Mouse (Mus musculus): Measurements from ENCODE around the gene Mtx1.

The Mtx1 gene

GRCm38 (mm10) chr3:89213803-89214530, 12.9 kb downstream of the Mtx1 start:
- peak; percentile 94 to 97 for DNase-seq

DNA sequence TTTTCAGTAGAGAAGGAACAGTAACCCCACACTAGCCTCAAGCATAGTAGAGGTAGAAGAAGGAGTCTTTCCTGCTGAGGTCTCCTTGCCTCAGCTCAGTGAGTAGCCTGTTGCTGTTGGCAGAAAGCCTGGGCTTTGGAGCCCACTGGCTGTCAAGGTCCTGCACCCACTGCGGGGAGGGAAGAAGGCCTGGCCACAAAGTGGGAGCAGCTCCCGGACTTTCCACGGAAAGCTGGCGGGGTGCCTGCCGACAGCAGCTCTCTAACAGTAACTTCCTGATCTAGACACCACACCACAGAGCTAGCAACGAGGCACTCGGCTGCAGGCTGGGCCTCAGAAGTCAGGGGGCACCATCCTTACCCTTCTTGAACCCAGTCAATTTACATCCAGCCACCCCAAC, 16.2 kb downstream of the Mtx1 start:
- peak; percentile 29 to 68 for DNase-seq

DNA sequence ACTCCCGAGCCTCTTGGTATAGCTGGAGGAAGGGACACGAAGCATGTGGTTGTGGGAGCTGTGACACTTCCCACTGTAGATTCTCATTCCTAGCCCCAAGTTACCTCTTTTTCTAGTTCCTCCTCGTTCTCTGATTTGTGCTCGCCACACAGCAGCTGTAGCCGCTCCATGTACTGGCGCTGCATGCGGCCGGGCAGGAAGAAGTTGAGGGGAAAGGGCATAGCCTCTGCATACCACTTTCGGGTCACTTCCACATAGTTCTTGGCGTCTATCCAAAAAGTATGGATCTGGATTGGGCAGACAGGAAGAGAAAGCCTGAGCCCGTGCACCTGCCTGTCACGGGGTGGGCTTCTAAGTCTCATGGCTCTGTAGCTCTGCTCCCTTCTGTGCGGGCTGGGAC, 16.7 kb downstream of the Mtx1 start:
- DNase-seq: peak in 1 of 2 experiments; percentile 45

GRCm38 (mm10) chr3:89209731-89210130, 17.2 kb downstream of the Mtx1 start:
- DNase-seq: no peak

GRCm38 (mm10) chr3:89208736-89209135, 18.2 kb downstream of the Mtx1 start:
- no peak for DNase-seq

DNA sequence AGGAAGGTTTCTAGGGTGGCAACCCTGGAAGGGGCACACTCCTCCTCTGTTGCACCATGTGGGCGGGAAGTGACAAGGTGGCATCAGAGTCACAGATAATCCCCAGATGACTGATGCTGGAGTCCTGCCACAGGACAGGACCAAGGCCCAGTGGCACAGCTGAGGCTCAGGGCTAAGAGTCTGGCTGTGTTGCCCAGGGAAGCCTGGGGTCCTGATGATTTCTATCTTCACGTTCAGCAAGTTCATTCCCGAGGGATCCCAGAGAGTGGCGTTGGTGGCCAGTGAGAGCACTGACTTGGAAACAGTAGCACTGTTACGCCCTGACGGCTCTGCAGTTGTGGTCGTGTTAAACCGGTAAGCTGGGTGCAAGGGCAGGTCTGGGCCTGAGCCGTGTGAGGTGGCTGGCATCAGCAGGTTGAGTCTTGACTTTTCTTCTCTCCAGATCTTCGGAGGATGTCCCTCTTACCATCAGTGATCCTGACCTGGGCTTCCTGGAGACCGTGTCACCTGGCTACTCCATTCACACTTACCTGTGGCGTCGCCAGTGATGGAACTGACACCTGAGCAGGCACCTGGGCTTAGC, 18.7 kb downstream of the Mtx1 start:
- DNase-seq: no peak

DNA sequence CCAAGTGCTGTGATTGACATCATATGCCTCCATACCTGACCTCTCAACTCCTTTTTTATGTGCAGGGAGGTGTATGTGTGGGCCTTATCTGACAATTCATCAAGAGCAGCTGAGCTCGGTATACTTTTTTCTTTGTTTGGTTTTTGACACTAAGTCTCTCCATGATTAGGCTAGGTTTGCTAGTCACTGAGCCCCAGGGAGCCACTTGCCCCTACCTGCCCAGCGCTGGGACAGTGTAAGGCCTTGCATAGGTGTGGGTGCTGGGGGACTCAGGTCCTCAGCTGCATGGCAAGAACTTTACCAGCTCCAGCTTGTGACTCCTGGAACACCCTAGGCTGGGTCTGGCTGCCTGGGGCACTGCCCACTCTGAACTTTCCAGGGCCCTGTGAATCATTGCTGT, 20.2 kb downstream of the Mtx1 start:
- no peak for DNase-seq

GRCm38 (mm10) chr3:89206079-89206478, 20.8 kb downstream of the Mtx1 start:
- no peak for DNase-seq

- no peak for DNase-seq
Measured at GRCm38 (mm10) chr3:89203142-89203514, 23.8 kb downstream of the Mtx1 start.

DNA sequence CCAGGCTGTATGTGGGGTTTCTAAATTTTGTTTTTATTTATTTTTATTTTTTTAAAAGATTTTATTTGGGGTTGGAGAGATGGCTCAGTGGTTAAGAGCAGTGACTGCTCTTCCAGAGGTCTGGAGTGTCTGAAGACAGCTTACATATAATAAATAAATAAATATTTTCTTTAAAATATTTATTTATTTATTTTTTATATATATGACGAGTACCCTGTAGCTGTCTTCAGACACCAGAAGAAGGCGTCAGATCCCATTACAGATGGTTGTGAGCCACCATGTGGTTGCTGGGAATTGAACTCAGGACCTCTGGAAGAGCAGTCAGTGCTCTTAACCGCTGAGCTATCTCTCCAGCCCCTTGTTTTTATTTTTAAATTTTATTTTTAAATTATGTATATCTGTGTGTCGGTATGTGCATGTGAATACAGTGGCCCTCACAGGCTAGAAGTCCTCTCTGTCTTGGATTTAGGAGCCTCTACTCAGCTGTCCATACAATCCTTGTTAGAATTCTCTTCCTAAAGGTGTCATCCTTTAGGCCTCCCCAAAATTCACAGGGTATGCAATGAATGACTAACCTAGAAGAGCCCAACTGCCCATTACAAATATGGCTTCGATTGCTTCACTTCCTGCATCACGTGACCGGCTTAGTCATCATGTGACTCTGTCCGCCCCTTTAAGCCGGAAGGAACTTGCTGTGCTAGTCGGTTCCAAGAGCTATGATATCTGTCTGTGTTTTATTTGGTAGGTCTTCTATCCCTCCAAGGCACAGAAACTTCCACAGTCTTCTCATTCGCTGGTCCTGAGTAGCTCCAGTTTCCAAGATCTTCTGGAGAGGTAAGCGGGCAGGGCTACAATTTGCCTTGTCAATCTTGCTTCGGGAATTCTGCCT, 24.4 kb downstream of the Mtx1 start, which contains the start of gene Gba:
Gene Gba (plus strand): TSS at position 676 of the 889 bp plus-strand sequence.
- peak; percentile 87 to 88 for DNase-seq

- no peak for DNase-seq
Measured at GRCm38 (mm10) chr3:89199839-89200238, 27.0 kb downstream of the Mtx1 start.

- DNase-seq: peak; percentile 92 to 94
Measured at GRCm38 (mm10) chr3:89195979-89196877, 30.7 kb downstream of the Mtx1 start.

- peak; percentile 44 to 61 for DNase-seq
Measured at GRCm38 (mm10) chr3:89193853-89194252, 33.0 kb downstream of the Mtx1 start.

DNA sequence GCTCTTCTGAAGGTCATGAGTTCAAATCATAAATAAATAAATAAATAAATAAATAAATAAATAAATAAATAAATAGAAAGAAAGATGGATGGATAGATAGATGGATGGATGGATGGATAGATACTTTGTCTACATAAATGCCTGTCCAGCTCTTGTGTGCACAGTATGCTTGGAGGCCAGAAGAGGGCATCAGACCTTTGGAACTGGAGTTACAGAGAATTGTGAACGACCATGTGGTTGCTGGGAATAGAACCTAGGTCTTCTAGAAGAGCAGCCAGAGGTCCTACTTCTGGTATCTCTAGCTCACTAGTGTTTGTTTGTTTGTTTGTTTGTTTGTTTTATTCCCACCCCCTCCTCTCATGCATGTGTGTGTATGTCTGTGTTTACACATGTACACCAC, 33.5 kb downstream of the Mtx1 start:
- no peak for DNase-seq

GRCm38 (mm10) chr3:89190436-89190835, 36.5 kb downstream of the Mtx1 start:
- no peak for DNase-seq

GRCm38 (mm10) chr3:89188478-89188875, 38.4 kb downstream of the Mtx1 start:
- DNase-seq: no peak

- DNase-seq: no peak
Measured at GRCm38 (mm10) chr3:89187690-89188477, 39.0 kb downstream of the Mtx1 start.

DNA sequence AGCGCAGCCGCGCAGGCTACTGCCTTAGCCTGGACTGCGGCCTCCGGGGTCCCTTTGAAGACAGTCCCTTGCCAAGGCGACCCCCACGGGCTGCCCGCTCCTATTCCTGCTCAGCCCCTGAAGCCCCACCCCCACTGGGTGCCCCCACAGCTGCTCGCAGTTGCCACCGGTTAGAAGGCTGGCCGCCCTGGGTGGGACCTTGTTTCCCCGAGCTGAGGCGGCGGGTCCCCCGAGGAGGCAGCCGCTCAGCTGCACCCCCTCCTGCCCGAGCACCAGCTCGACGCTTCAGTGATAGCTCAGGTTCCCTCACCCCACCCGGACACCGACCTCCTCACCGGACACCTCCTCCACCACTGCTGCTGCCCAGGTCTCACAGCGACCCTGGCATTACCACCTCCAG, 39.7 kb downstream of the Mtx1 start:
- no peak for DNase-seq

DNA sequence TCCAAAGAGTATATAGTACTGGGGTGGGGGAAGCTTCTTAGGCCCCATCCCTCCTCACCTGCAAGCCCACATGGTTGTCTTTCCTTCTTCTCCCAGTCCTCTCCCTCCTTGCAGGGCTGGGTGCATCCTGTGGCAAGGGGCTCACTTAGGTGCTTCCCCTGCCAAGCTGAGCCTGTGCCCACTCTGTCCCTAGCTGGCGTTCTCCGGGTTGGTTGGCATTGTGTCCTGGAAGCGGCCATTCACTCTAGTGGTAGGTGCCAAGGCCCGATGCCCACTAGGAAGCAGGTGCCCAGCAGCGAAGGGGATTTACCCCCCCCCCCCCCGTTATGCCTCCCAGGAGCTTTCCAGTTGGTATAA, 43.0 kb downstream of the Mtx1 start:
- no peak for DNase-seq

GRCm38 (mm10) chr3:89183058-89183958, 43.6 kb downstream of the Mtx1 start, which contains the start of gene Fam189b:
TSS of gene Fam189b (plus strand) at chr3:89183143.
- DNase-seq: peak; percentile 85 to 90

All from kidney, postnatal 36 days (tissue).